Mouse (Mus musculus) limb, embryonic 11.5 days (tissue): ENCODE results near the gene Klk11. TPM values are rescaled to one million over a fixed set of nuclear protein-coding genes. Genes with fewer than 3 reads are reported as not detected.

Experiments used
- polyA plus RNA-seq: library from polyadenylated mRNA; unstranded; fragments of >200 nt; fragmentation: Nextera tagmentation; extraction: Ambion mirVana; gene quantifications from 2 replicates; pipeline ENCODE4 v1.2.1, GENCODE M21; 2014

The Klk11 gene
- polyA plus RNA-seq, 1 experiment from 2014 or later = not detected

Other genes with a start within 250 kb of the Klk11 start
- gene Cd33, start 230.2 kb upstream of the Klk11 start, polyA plus RNA-seq = 0.98 and 1.2 TPM in 2 replicates
- gene Zfp658, start 212.3 kb upstream of the Klk11 start, polyA plus RNA-seq = 5.1 and 5.9 TPM in 2 replicates
- gene Zfp719, start 195.0 kb upstream of the Klk11 start, polyA plus RNA-seq = 17.0 and 20.5 TPM in 2 replicates
- gene Zfp819, start 167.4 kb upstream of the Klk11 start, polyA plus RNA-seq = 0.79 and 1.1 TPM in 2 replicates
- gene Ceacam18, start 139.9 kb upstream of the Klk11 start, polyA plus RNA-seq = not detected in 2 replicates
- gene Siglece, start 114.4 kb upstream of the Klk11 start, polyA plus RNA-seq = 0.17 and 0.33 TPM in 2 replicates
- 10.5 and 10.8 TPM in 2 replicates for gene Ctu1, start 102.6 kb upstream of the Klk11 start, polyA plus RNA-seq
- gene Klk14, start 84.2 kb upstream of the Klk11 start, polyA plus RNA-seq = not detected in 2 replicates
- 0.48 and 1.0 TPM in 2 replicates for gene Klk13, start 62.0 kb upstream of the Klk11 start, polyA plus RNA-seq
- gene Klk12, start 5.7 kb upstream of the Klk11 start, polyA plus RNA-seq = not detected in 2 replicates
- gene Klk10, start 6.4 kb downstream of the Klk11 start, polyA plus RNA-seq = 0.15 TPM in 1 of 2 replicates, not detected in the other
- gene Klk9, start 17.3 kb downstream of the Klk11 start, polyA plus RNA-seq = not detected in 2 replicates
- 15.8 and 16.1 TPM in 2 replicates for gene Klk8, start 23.0 kb downstream of the Klk11 start, polyA plus RNA-seq
- 0.23 TPM in 1 of 2 replicates, not detected in the other for gene Klk7, start 36.7 kb downstream of the Klk11 start, polyA plus RNA-seq
- gene Klk6, start 49.9 kb downstream of the Klk11 start, polyA plus RNA-seq = 0.24 TPM in 1 of 2 replicates, not detected in the other
- not detected in 2 replicates for gene Klk5, start 67.4 kb downstream of the Klk11 start, polyA plus RNA-seq
- 0.16 TPM in 2 replicates for gene Klk4, start 106.6 kb downstream of the Klk11 start, polyA plus RNA-seq
- not detected in 2 replicates for gene Klk15, start 159.1 kb downstream of the Klk11 start, polyA plus RNA-seq
- not detected in 2 replicates for gene Klk1b8, start 176.1 kb downstream of the Klk11 start, polyA plus RNA-seq
- gene Klk1b1, start 192.1 kb downstream of the Klk11 start, polyA plus RNA-seq = not detected in 2 replicates
- not detected in 2 replicates for gene Klk1b9, start 201.5 kb downstream of the Klk11 start, polyA plus RNA-seq
- gene Klk1b11, start 221.3 kb downstream of the Klk11 start, polyA plus RNA-seq = not detected in 2 replicates
- not detected in 2 replicates for gene Klk1b26, start 237.6 kb downstream of the Klk11 start, polyA plus RNA-seq